Mouse (Mus musculus): Measurements from ENCODE around the gene AI182371. TPM values are rescaled to one million over a fixed set of nuclear protein-coding genes. Genes with fewer than 3 reads are reported as not detected.

Gene AI182371
- total and polyA plus RNA-seq, 2 experiments from 2014 or later: 0.19 to 0.93 TPM

GRCm38 (mm10) chr2:35060256-35060655, 41.1 kb downstream of the AI182371 start:
- Histone ChIP-seq H3K27me3 (ENCODE audit: insufficient read depth, low read length) (no peaks in the 10 kb centered on the region), H3K4me2 (ENCODE audit: low read depth, low read length, poor library complexity, severe bottlenecking) (no peak overlapping the region), H3K27ac (ENCODE audit: low read depth, low read length) (no peak overlapping the region), H3K36me3 (ENCODE audit: insufficient read depth, low read length) (no peaks in the 10 kb centered on the region), H3K4me3 (ENCODE audit: low read depth, low read length) (no peak overlapping the region), H3K4me1 (ENCODE audit: insufficient read depth, low read length) (no peaks in the 10 kb centered on the region), H3K9ac (replicated peaks; ENCODE audit: low read length, poor library complexity, severe bottlenecking) (no peak overlapping the region), H3K9me3 (ENCODE audit: low read length) (no peaks in the 10 kb centered on the region)
- DNase-seq (ENCODE audit: low spot score): no peak
- WGBS: 95% methylated on average over 5 of the region's 5 CpGs
- TF ChIP-seq CTCF (IDR thresholded peaks at IDR 0.05): no peak
- no peak for ATAC-seq (ENCODE audit: low FRiP score)

- H3K9me3 ChIP-seq (ENCODE audit: low read length): no peaks in the 10 kb centered on the region
- no peaks in the 10 kb centered on the region for H3K27me3 ChIP-seq (ENCODE audit: insufficient read depth, low read length)
- no peak overlapping the region for H3K4me3 ChIP-seq (ENCODE audit: low read depth, low read length)
- no peaks in the 10 kb centered on the region for H3K36me3 ChIP-seq (ENCODE audit: insufficient read depth, low read length)
- H3K4me1 ChIP-seq (ENCODE audit: insufficient read depth, low read length): no peaks in the 10 kb centered on the region
- ATAC-seq (ENCODE audit: low FRiP score) (no peak), DNase-seq (ENCODE audit: low spot score) (no peak)
- no peak overlapping the region for H3K9ac ChIP-seq (replicated peaks; ENCODE audit: low read length, poor library complexity, severe bottlenecking)
- no peak for TF ChIP-seq CTCF (IDR thresholded peaks at IDR 0.05)
- H3K4me2 ChIP-seq (ENCODE audit: low read depth, low read length, poor library complexity, severe bottlenecking): no peak overlapping the region
- WGBS: 90% methylated on average over 2 of the region's 2 CpGs
- H3K27ac ChIP-seq (ENCODE audit: low read depth, low read length): no peak overlapping the region
Observed at GRCm38 (mm10) chr2:35058325-35058724, 43.0 kb downstream of the AI182371 start.

- H3K4me2 ChIP-seq (ENCODE audit: low read depth, low read length, poor library complexity, severe bottlenecking): no peak overlapping the region
- no peaks in the 10 kb centered on the region for H3K36me3 ChIP-seq (ENCODE audit: insufficient read depth, low read length)
- WGBS: 88% methylated on average over 11 of the region's 11 CpGs
- H3K4me3 ChIP-seq (ENCODE audit: low read depth, low read length): no peak overlapping the region
- no peak overlapping the region for H3K9ac ChIP-seq (replicated peaks; ENCODE audit: low read length, poor library complexity, severe bottlenecking)
- H3K27me3 ChIP-seq (ENCODE audit: insufficient read depth, low read length): no peaks in the 10 kb centered on the region
- H3K9me3 ChIP-seq (ENCODE audit: low read length): no peaks in the 10 kb centered on the region
- H3K4me1 ChIP-seq (ENCODE audit: insufficient read depth, low read length): no peaks in the 10 kb centered on the region
- ATAC-seq (ENCODE audit: low FRiP score): no peak
- no peak overlapping the region for H3K27ac ChIP-seq (ENCODE audit: low read depth, low read length)
- DNase-seq (ENCODE audit: low spot score): no peak
- TF ChIP-seq CTCF (IDR thresholded peaks at IDR 0.05): no peak
Observed at GRCm38 (mm10) chr2:35057243-35057642, 44.1 kb downstream of the AI182371 start.

GRCm38 (mm10) chr2:35048851-35049250, 52.5 kb downstream of the AI182371 start:
- H3K27ac ChIP-seq (ENCODE audit: low read depth, low read length): no peak overlapping the region
- no peak overlapping the region for H3K4me3 ChIP-seq (ENCODE audit: low read depth, low read length)
- no peaks in the 10 kb centered on the region for H3K27me3 ChIP-seq (ENCODE audit: insufficient read depth, low read length)
- peak; percentile 11 for DNase-seq (ENCODE audit: low spot score)
- ATAC-seq (ENCODE audit: low FRiP score): no peak
- H3K4me2 ChIP-seq (ENCODE audit: low read depth, low read length, poor library complexity, severe bottlenecking): no peak overlapping the region
- H3K4me1 ChIP-seq (ENCODE audit: insufficient read depth, low read length): no peaks in the 10 kb centered on the region
- H3K9ac ChIP-seq (replicated peaks; ENCODE audit: low read length, poor library complexity, severe bottlenecking): no peak overlapping the region
- 40% methylated on average over 5 of the region's 5 CpGs for WGBS
- no peaks in the 10 kb centered on the region for H3K36me3 ChIP-seq (ENCODE audit: insufficient read depth, low read length)
- peak; percentile 62 for TF ChIP-seq CTCF (IDR thresholded peaks at IDR 0.05)
- no peaks in the 10 kb centered on the region for H3K9me3 ChIP-seq (ENCODE audit: low read length)

GRCm38 (mm10) chr2:35044956-35045355, 56.4 kb downstream of the AI182371 start:
- Histone ChIP-seq H3K36me3 (ENCODE audit: insufficient read depth, low read length) (no peaks in the 10 kb centered on the region), H3K9me3 (ENCODE audit: low read length) (no peaks in the 10 kb centered on the region), H3K4me2 (ENCODE audit: low read depth, low read length, poor library complexity, severe bottlenecking) (no peak overlapping the region), H3K27me3 (ENCODE audit: insufficient read depth, low read length) (no peaks in the 10 kb centered on the region), H3K4me3 (ENCODE audit: low read depth, low read length) (no peak overlapping the region), H3K9ac (replicated peaks; ENCODE audit: low read length, poor library complexity, severe bottlenecking) (no peak overlapping the region), H3K4me1 (ENCODE audit: insufficient read depth, low read length) (no peaks in the 10 kb centered on the region), H3K27ac (ENCODE audit: low read depth, low read length) (no peak overlapping the region)
- 84% methylated on average over 2 of the region's 2 CpGs for WGBS
- peak; percentile 64 for TF ChIP-seq CTCF (IDR thresholded peaks at IDR 0.05)
- peak; percentile 31 for DNase-seq (ENCODE audit: low spot score)
- ATAC-seq (ENCODE audit: low FRiP score): no peak

- no peak for DNase-seq (ENCODE audit: low spot score)
- ATAC-seq (ENCODE audit: low FRiP score): no peak
- TF ChIP-seq CTCF (IDR thresholded peaks at IDR 0.05): no peak
- H3K27ac ChIP-seq (ENCODE audit: low read depth, low read length): no peak overlapping the region
- no peak overlapping the region for H3K4me2 ChIP-seq (ENCODE audit: low read depth, low read length, poor library complexity, severe bottlenecking)
- H3K9ac ChIP-seq (replicated peaks; ENCODE audit: low read length, poor library complexity, severe bottlenecking): no peak overlapping the region
- no peak overlapping the region for H3K4me3 ChIP-seq (ENCODE audit: low read depth, low read length)
- WGBS: 87% methylated on average over 9 of the region's 9 CpGs
- no peaks in the 10 kb centered on the region for H3K9me3 ChIP-seq (ENCODE audit: low read length)
- H3K4me1 ChIP-seq (ENCODE audit: insufficient read depth, low read length): no peaks in the 10 kb centered on the region
- H3K27me3 ChIP-seq (ENCODE audit: insufficient read depth, low read length): no peaks in the 10 kb centered on the region
- H3K36me3 ChIP-seq (ENCODE audit: insufficient read depth, low read length): no peaks in the 10 kb centered on the region
Observed at GRCm38 (mm10) chr2:35038580-35039375, 62.6 kb downstream of the AI182371 start.

Other genes starting within 250 kb of the AI182371 start
- gene Cutal, start 227.1 kb downstream of the AI182371 start, total RNA-seq (2014; rRNA removed): not detected in 2 replicates
- gene Cutal, start 227.1 kb downstream of the AI182371 start, polyA plus RNA-seq (2015; fragmentation: Nextera tagmentation; extraction: Ambion mirVana): 0.56 and 0.72 TPM in 2 replicates
- gene Psmd5, start 226.6 kb downstream of the AI182371 start, total RNA-seq (2014; rRNA removed): 42.1 and 42.6 TPM in 2 replicates
- 82.8 and 83.5 TPM in 2 replicates for gene Psmd5, start 226.6 kb downstream of the AI182371 start, polyA plus RNA-seq (2015; fragmentation: Nextera tagmentation; extraction: Ambion mirVana)
- 2.1 and 2.5 TPM in 2 replicates for gene Phf19, start 187.5 kb downstream of the AI182371 start, total RNA-seq (2014; rRNA removed)
- 1.3 and 1.8 TPM in 2 replicates for gene Phf19, start 187.5 kb downstream of the AI182371 start, polyA plus RNA-seq (2015; fragmentation: Nextera tagmentation; extraction: Ambion mirVana)
- gene Traf1, start 139.8 kb downstream of the AI182371 start, total RNA-seq (2014; rRNA removed): 1.4 and 2.2 TPM in 2 replicates
- gene Traf1, start 139.8 kb downstream of the AI182371 start, polyA plus RNA-seq (2015; fragmentation: Nextera tagmentation; extraction: Ambion mirVana): 2.8 and 3.0 TPM in 2 replicates
- 0.76 TPM in 1 of 2 replicates, not detected in the other for gene Hc, start 40.1 kb downstream of the AI182371 start, total RNA-seq (2014; rRNA removed)
- 0.31 and 0.66 TPM in 2 replicates for gene Hc, start 40.1 kb downstream of the AI182371 start, polyA plus RNA-seq (2015; fragmentation: Nextera tagmentation; extraction: Ambion mirVana)
- 7.0 and 11.8 TPM in 2 replicates for gene Cntrl, start 7.9 kb upstream of the AI182371 start, total RNA-seq (2014; rRNA removed)
- 6.1 and 8.2 TPM in 2 replicates for gene Cntrl, start 7.9 kb upstream of the AI182371 start, polyA plus RNA-seq (2015; fragmentation: Nextera tagmentation; extraction: Ambion mirVana)
- gene Rab14, start 99.6 kb upstream of the AI182371 start, total RNA-seq (2014; rRNA removed): 65.3 and 122 TPM in 2 replicates
- 458 and 504 TPM in 2 replicates for gene Rab14, start 99.6 kb upstream of the AI182371 start, polyA plus RNA-seq (2015; fragmentation: Nextera tagmentation; extraction: Ambion mirVana)
- 23.4 and 39.1 TPM in 2 replicates for gene Gsn, start 154.8 kb upstream of the AI182371 start, total RNA-seq (2014; rRNA removed)
- gene Gsn, start 154.8 kb upstream of the AI182371 start, polyA plus RNA-seq (2015; fragmentation: Nextera tagmentation; extraction: Ambion mirVana): 26.2 and 28.5 TPM in 2 replicates
- 21.9 and 24.9 TPM in 2 replicates for gene Stom, start 235.4 kb upstream of the AI182371 start, total RNA-seq (2014; rRNA removed)
- 23.1 and 23.3 TPM in 2 replicates for gene Stom, start 235.4 kb upstream of the AI182371 start, polyA plus RNA-seq (2015; fragmentation: Nextera tagmentation; extraction: Ambion mirVana)

Measured in midbrain, postnatal 0 days (tissue).